ENCODE assay signal across 8 mouse cellular contexts in the genomic region with DNA sequence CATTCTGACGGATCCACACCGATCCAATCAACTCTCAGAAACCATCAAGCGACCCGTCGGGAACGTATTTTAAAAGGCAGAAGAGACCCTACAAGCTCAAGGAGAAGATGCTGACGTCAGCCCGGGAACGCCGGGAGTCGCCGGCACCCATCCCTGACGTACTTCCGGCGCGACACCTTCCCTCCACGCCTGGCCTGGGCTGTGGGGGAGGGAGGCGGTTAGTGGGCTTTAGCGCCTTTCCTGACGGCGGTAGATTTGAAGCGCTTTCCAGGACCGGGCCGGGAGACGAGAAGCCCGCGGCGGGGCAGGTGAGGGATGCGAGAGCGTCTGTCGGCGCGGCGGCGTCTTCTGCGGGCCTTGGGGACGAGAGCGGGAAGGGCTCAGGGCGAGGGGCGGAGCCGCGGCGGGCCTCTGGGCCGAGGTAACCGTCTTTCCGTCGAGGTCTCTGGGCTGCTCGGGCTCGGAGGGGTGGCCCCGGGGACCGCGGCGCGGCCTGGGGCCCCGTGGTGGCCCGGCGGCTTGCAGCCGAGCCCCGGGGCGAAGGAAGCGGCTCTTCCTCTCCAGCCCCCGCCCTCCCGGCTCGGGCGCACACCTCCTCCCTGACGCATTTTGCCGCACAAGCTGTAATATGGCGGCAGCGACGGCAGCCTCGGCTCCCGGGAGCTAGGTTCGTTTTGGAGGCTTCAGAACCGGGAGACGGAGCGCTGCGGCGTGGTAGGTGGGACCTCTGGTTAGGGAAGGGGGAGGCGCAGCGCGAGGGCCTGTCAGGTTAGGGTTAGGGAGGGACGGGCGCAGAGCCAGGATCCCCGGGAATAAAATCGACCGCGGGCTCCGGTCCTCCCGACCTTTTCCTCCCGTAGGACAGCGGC. TPM values are rescaled to one million over a fixed set of nuclear protein-coding genes. Genes with fewer than 3 reads are reported as not detected.
A peak's percentile ranks its signal among the peaks of the same experiment; 100 is the strongest.
DNase-seq lines count a peak whose midpoint lies in the region; ATAC-seq lines count a peak whose summit lies in the region.

No protein-coding gene starts in this region.

- peak; percentile 96 for ATAC-seq in hindbrain, embryonic 11.5 days (ENCODE audit: low FRiP score)

- peak overlapping the region; percentile 96 for H3K4me3 ChIP-seq in hindbrain, embryonic 11.5 days (ENCODE audit: low read depth, low read length)

- no peaks in the 10 kb centered on the region for H3K4me1 ChIP-seq in hindbrain, embryonic 11.5 days (replicated peaks; ENCODE audit: control insufficient read depth, insufficient read depth, low read length)

- WGBS in hindbrain, embryonic 11.5 days: under 1% methylated on average over 88 of the region's 91 CpGs

- H3K9me3 ChIP-seq in hindbrain, embryonic 11.5 days (ENCODE audit: control insufficient read depth, low read length): no peaks in the 10 kb centered on the region

- H3K36me3 ChIP-seq in hindbrain, embryonic 11.5 days (ENCODE audit: control insufficient read depth, insufficient read depth, low read length): no peaks in the 10 kb centered on the region

- DNase-seq in MN1 (ENCODE audit: low spot score): peak; percentile 95
- DNase-seq in cerebellum, adult 9-10 months: peak; percentile 93
- peak; percentile 87 to 97 for DNase-seq in frontal cortex, adult 2 months (ENCODE audit: extremely low spot score in 1 of 2, low spot score in 1 of 2)
- DNase-seq in hindbrain, embryonic 11.5 days (ENCODE audit: low spot score): peak; percentile 99
- DNase-seq in layer of hippocampus, postnatal 10 days (ENCODE audit: low spot score in 2 of 2): peak; percentile 95 to 96
- peak; percentile 94 for DNase-seq in lung, postnatal 10 days
- peak; percentile 90 for DNase-seq in ovary, postnatal 36 days (ENCODE audit: low spot score)
- peak; percentile 90 for DNase-seq in thymus, postnatal 25 days

- no peaks in the 10 kb centered on the region for H3K27me3 ChIP-seq in hindbrain, embryonic 11.5 days (ENCODE audit: control insufficient read depth, insufficient read depth, low read length)

- peak overlapping the region; percentile 74 for H3K4me2 ChIP-seq in hindbrain, embryonic 11.5 days (replicated peaks; ENCODE audit: low read depth, low read length)

- H3K27ac ChIP-seq in hindbrain, embryonic 11.5 days (ENCODE audit: low read depth, low read length): peak overlapping the region; percentile 72

- peak overlapping the region; percentile 86 for H3K9ac ChIP-seq in hindbrain, embryonic 11.5 days (ENCODE audit: low read depth, low read length)

RNA-seq across cellular contexts. Expression of gene Ppig, which starts 0.5 kb away (rescaled TPM):
- 25.0 and 27.3 TPM in 2 replicates for polyA plus RNA-seq in frontal cortex, adult 2 months (2012; rRNA removed)
- polyA plus RNA-seq in hindbrain, embryonic 11.5 days (2014; fragmentation: Nextera tagmentation; extraction: Ambion mirVana): 139 and 140 TPM in 2 replicates
- 10 to 100 TPM; 56.8 to 65.8 TPM for total RNA-seq in layer of hippocampus, postnatal 10 days (2021)

RNA-seq across cellular contexts. Expression of gene Fastkd1, which starts 9.6 kb away (rescaled TPM):
- polyA plus RNA-seq in frontal cortex, adult 2 months (2012; rRNA removed): 14.7 and 15.1 TPM in 2 replicates
- polyA plus RNA-seq in hindbrain, embryonic 11.5 days (2014; fragmentation: Nextera tagmentation; extraction: Ambion mirVana): 19.5 and 20.3 TPM in 2 replicates
- total RNA-seq in layer of hippocampus, postnatal 10 days (2021): 10 to 100 TPM; 22.9 to 23.1 TPM

RNA-seq across cellular contexts. Expression of gene Klhl41, which starts 53.0 kb away (rescaled TPM):
- polyA plus RNA-seq in frontal cortex, adult 2 months (2012; rRNA removed): 0.34 and 0.42 TPM in 2 replicates
- 0.82 and 2.0 TPM in 2 replicates for polyA plus RNA-seq in hindbrain, embryonic 11.5 days (2014; fragmentation: Nextera tagmentation; extraction: Ambion mirVana)
- under 1 TPM; 0.46 to 0.80 TPM for total RNA-seq in layer of hippocampus, postnatal 10 days (2021)

Comparison
In these comparisons a context has a peak if more than half of its experiments do, and no peak if none do; other contexts are left out.
1. Peak in every context shown above with its lines: DNase-seq, ATAC-seq, H3K4me3 ChIP-seq and H3K27ac ChIP-seq.